Mouse (Mus musculus): ENCODE measurements around the gene Zc3h12c.
A peak's percentile ranks its signal among the peaks of the same experiment; 100 is the strongest.
"Not testable (repeated sequence)": the region's sequence is repeated elsewhere in the genome, so short reads cannot be mapped to it uniquely, and the experiment has no call there.

Gene Zc3h12c

GRCm38 (mm10) chr9:52100426-52100825, 67.9 kb downstream of the Zc3h12c start:
- DNase-seq = no peak

DNA sequence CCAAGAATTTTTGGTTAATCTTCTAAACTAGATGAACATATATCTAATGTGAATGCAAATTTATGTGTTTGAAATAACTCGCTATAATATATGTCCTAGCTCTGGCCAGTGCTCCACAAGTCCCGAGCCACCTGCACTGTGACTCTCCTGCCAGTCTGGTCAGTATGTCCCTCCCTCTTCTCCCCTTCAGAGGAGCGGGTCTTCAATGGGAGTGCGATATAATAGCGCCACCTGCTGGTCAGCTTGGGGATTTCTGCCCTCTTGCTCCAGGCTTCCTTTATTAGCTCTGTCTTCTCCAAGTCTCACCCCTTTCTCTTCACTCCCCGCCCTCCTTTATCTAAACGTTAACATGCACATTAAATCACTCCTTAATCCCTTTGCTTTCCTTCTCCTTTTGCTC, 69.8 kb downstream of the Zc3h12c start:
- peak; percentile 74 to 80 for DNase-seq

DNA sequence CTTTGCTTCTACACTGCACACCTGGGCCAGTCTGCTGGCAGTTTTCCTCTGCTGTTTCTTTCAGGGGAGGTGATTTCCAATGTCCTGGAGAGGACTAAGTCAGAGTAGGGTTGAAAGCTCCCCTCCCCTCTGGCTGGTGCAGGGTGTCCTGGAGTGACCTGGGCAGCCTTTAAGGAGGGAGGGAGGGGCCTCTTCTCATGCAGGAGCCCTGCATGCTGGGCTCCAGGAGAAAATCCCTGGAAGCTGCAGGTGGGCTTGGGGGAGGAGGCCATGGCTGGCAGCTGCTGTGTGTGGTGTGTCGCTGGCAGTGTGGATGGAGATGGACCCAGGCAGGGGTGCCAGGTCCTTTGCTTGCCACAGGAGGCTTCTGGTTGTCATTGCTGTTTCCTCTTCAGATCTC, 71.0 kb downstream of the Zc3h12c start:
- DNase-seq = no peak

GRCm38 (mm10) chr9:52095666-52096065, 72.7 kb downstream of the Zc3h12c start:
- no peak for DNase-seq

DNA sequence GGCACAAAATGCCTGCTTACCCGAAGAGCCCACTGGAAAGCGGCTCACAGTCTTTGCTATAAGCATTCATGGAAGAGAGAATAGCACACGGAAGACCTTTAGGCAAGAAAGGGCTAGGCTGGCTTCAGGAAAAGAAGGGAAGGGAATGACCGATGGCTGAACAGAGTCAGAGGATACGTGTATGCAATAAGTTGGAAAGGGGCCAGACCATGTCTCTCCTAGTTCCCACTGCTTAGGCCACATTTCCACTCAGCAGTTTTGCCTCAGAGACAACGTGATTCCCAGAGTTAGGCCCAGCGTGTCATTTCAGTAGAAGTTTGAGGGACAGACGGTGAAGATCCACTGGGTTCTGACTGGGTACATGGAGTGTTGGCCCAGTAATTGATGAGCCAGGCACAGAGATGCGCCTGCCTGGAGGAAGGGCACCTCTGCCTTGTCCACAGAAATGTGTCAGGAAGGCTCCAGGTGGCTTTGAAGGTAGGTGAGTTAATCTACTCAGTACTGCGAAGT, 73.8 kb downstream of the Zc3h12c start:
- no peak for DNase-seq

DNA sequence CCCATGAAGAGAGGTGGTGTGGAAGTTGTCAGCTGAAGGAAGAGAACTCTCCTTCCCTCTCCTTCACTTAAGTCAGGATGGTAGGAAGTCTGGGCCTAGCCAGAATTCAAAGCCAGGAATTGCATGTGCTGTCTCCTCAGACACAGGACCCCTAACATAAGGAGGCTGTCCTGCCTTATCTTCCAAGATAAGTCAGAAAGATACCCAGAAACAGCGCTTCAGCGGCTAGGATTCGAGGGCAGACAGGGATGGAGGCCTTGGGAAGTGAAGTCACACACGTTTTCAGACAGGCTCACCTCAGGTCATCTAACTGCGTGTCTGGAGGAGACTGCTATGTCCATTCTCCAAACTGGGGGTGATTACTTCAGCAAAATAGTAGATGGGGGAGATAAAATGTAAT, 74.4 kb downstream of the Zc3h12c start:
- no peak for DNase-seq

- no peak for DNase-seq
Measured at GRCm38 (mm10) chr9:52093108-52093507, 75.3 kb downstream of the Zc3h12c start.

- no peak for DNase-seq
Measured at GRCm38 (mm10) chr9:52092311-52092710, 76.1 kb downstream of the Zc3h12c start.

DNA sequence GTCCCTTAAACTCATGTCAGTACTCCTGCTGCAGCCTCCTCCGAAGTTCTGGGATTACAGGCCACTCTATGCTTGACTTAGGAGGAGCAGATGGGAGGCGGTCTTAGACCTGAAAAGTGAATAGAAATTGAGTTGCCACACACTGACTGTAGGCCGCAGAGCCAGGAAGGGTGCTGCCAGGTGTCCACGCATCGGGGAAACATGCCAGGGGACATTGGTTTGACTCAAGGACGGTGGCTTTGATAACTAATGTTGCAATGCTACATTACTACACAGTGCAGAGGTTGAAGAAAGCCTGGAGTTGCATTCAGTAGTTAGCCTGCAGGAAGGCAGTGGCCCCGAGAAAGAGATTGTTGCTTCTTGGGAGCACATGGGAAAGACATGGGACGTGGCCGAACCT, 76.6 kb downstream of the Zc3h12c start:
- DNase-seq = peak in 1 of 2 experiments; percentile 21

DNA sequence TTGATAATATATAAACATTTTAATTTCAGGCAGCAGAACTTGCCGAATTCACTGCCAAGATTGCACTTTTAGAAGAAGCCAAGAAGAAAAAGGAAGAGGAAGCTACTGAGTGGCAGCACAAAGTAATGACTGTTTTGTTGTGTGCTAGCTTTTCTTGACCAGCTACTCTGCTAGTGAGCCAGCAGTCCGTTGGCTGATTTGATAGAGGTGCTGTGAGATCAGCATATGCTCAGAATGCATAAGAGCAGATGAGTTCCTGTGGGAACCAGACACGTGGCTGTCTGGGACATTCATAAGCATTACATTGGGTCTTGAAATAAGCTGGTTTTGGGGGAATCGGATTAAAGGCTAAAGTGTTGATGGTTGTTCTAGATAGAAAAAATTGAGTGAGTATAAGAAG, 86.0 kb downstream of the Zc3h12c start:
- DNase-seq = no peak

GRCm38 (mm10) chr9:52081979-52082378, 86.4 kb downstream of the Zc3h12c start:
- no peak for DNase-seq

GRCm38 (mm10) chr9:52077692-52078091, 90.7 kb downstream of the Zc3h12c start:
- DNase-seq = no peak

GRCm38 (mm10) chr9:52076089-52076488, 92.3 kb downstream of the Zc3h12c start:
- DNase-seq = no peak

DNA sequence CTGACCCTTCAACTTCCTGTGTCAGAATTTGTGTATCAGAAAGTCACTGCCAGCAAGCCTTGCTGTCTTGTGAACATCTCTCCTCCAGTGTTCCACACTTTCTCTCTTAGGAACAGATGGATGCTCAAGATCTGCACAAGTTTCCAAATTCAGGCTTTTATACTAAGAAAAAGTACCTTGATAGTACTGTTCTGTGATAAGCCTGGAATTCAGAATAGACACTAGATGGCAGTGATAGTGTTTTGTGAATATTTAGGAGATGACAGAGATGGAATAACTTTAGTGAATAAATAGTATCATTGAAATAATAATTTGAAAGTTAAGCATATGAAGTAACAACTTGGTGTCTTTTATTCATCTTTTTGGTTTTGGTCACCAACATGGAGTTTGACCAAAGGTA, 96.2 kb downstream of the Zc3h12c start:
- DNase-seq = no peak

GRCm38 (mm10) chr9:52071352-52071751, 97.0 kb downstream of the Zc3h12c start:
- DNase-seq = not testable (repeated sequence)

DNA sequence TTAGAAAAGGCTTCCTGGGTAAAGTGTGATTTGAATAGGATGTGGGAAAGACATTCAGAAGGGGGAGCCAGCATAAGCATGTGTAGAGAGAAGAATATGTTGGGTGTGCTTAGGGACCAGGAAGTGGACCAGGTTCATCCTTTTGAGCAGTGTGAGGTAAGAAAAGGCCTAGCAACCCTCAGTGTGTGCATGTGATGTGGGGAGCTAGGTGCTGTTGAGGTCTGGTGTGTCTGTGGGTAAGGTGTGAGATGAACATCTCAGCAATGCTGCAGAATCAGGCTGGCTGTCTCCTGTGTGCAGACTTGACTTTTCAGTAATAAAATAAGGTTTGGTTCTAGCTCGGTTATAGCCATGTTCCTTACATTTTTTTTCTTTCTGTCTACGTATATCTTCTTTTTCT, 98.3 kb downstream of the Zc3h12c start:
- no peak for DNase-seq
